8 mouse cellular contexts compared by ENCODE assay signal in genomic region chr9:121757835-121758814, GRCm38 (mm10). TPM values are rescaled to one million over a fixed set of nuclear protein-coding genes. Genes with fewer than 3 reads are reported as not detected.
DNase-seq lines count a peak whose midpoint lies in the region; ATAC-seq and TF ChIP-seq lines count a peak whose summit lies in the region.

No protein-coding gene starts in this region.

- peak; percentile 24 to 55 for DNase-seq in adrenal gland, adult (ENCODE audit: inconsistent age in 2 of 2, low spot score in 1 of 2)
- DNase-seq in adrenal gland, adult 2 months = no peak
- DNase-seq in thymus, adult 2 months = no peak
- no peak for DNase-seq in thymus, postnatal 4 days
- no peak for DNase-seq in thymus, postnatal 14 days
- no peak for DNase-seq in layer of hippocampus, postnatal 25 days (ENCODE audit: extremely low spot score in 1 of 2, low spot score in 1 of 2)

- peak overlapping the region; percentile 91 for H3K9ac ChIP-seq in hindbrain, embryonic 13.5 days
- H3K9ac ChIP-seq in midbrain, embryonic 15.5 days = peak overlapping the region; percentile 86

- peaks cover 19% of the 10 kb centered on the region for H3K27me3 ChIP-seq in thymus, adult 2 months (ENCODE audit: control insufficient read depth, insufficient read depth, low read length)
- no peaks in the 10 kb centered on the region for H3K27me3 ChIP-seq in hindbrain, embryonic 13.5 days
- no peaks in the 10 kb centered on the region for H3K27me3 ChIP-seq in midbrain, embryonic 15.5 days (replicated peaks)

- peaks cover 34% of the 10 kb centered on the region for H3K36me3 ChIP-seq in thymus, adult 2 months (ENCODE audit: control insufficient read depth, insufficient read depth, low read length)
- H3K36me3 ChIP-seq in hindbrain, embryonic 13.5 days = peaks cover 39% of the 10 kb centered on the region
- H3K36me3 ChIP-seq in midbrain, embryonic 15.5 days (replicated peaks) = peaks cover 18% of the 10 kb centered on the region

- no peaks in the 10 kb centered on the region for H3K9me3 ChIP-seq in hindbrain, embryonic 13.5 days
- H3K9me3 ChIP-seq in midbrain, embryonic 15.5 days = no peaks in the 10 kb centered on the region

- peak overlapping the region; percentile 89 for H3K4me2 ChIP-seq in hindbrain, embryonic 13.5 days
- peak overlapping the region; percentile 91 for H3K4me2 ChIP-seq in midbrain, embryonic 15.5 days

- TF ChIP-seq POLR2A in thymus, adult 2 months (IDR thresholded peaks at IDR 0.05; ENCODE audit: control insufficient read depth, extremely low read depth, insufficient read depth, low read length, poor library complexity) = 0 out of 2 replicates have a peak, but pooled peaks have one; percentile 4

- 68% methylated on average over 10 of the region's 10 CpGs for WGBS in thymus, adult 2 months
- WGBS in hindbrain, embryonic 13.5 days = 51% methylated on average over 10 of the region's 10 CpGs
- 57% methylated on average over 10 of the region's 10 CpGs for WGBS in midbrain, embryonic 15.5 days

- peaks cover 20% of the 10 kb centered on the region for H3K4me1 ChIP-seq in thymus, adult 2 months (replicated peaks; ENCODE audit: control insufficient read depth, insufficient read depth, low read length)
- peaks cover 44% of the 10 kb centered on the region for H3K4me1 ChIP-seq in hindbrain, embryonic 13.5 days (replicated peaks)
- peaks cover 39% of the 10 kb centered on the region for H3K4me1 ChIP-seq in midbrain, embryonic 15.5 days

- H3K27ac ChIP-seq in thymus, adult 2 months (ENCODE audit: control insufficient read depth, insufficient read depth, low read length) = no peak overlapping the region
- peak overlapping the region; percentile 91 for H3K27ac ChIP-seq in hindbrain, embryonic 13.5 days
- H3K27ac ChIP-seq in midbrain, embryonic 15.5 days = peak overlapping the region; percentile 85

- ATAC-seq in hindbrain, embryonic 13.5 days (ENCODE audit: low FRiP score) = no peak
- peak; percentile 0; the same call in 1 of the 2 replicates for ATAC-seq in midbrain, embryonic 15.5 days (replicated peaks)

- no peak for TF ChIP-seq CTCF in thymus, adult 2 months (IDR thresholded peaks at IDR 0.05; ENCODE audit: borderline replicate concordance, control insufficient read depth, extremely low read depth, insufficient read depth, low read length, poor library complexity)

- H3K4me3 ChIP-seq in thymus, adult 2 months (ENCODE audit: control insufficient read depth, insufficient read depth, low read length) = no peak overlapping the region
- peak overlapping the region; percentile 78 for H3K4me3 ChIP-seq in hindbrain, embryonic 13.5 days
- peak overlapping the region; percentile 90 for H3K4me3 ChIP-seq in midbrain, embryonic 15.5 days

RNA-seq across cellular contexts. Expression of gene Zfp651, which starts 1.0 kb away (rescaled TPM):
- 10 to 100 TPM; 26.6 to 49.7 TPM for total RNA-seq in adrenal gland, adult 2 months (2021)
- polyA plus RNA-seq in adrenal gland, adult 2 months (2012; rRNA removed) = 36.6 and 51.5 TPM in 2 replicates
- polyA plus RNA-seq in thymus, adult 2 months (2012; rRNA removed) = 6.9 and 12.2 TPM in 2 replicates
- 11.5 and 13.3 TPM in 2 replicates for polyA plus RNA-seq in hindbrain, embryonic 13.5 days (2015; fragmentation: Nextera tagmentation; extraction: Ambion mirVana)
- polyA plus RNA-seq in midbrain, embryonic 15.5 days (2015; fragmentation: Nextera tagmentation; extraction: Ambion mirVana) = 28.8 and 30.3 TPM in 2 replicates
- total RNA-seq in layer of hippocampus, postnatal 25 days (2021) = 100 to 1,000 TPM; 101 to 109 TPM

RNA-seq across cellular contexts. Expression of gene Klhl40, which starts 19.3 kb away (rescaled TPM):
- not detected for total RNA-seq in adrenal gland, adult 2 months (2021)
- polyA plus RNA-seq in adrenal gland, adult 2 months (2012; rRNA removed) = not detected in 2 replicates
- 0.89 and 0.93 TPM in 2 replicates for polyA plus RNA-seq in thymus, adult 2 months (2012; rRNA removed)
- polyA plus RNA-seq in hindbrain, embryonic 13.5 days (2015; fragmentation: Nextera tagmentation; extraction: Ambion mirVana) = 1.2 and 1.3 TPM in 2 replicates
- 1.6 and 1.9 TPM in 2 replicates for polyA plus RNA-seq in midbrain, embryonic 15.5 days (2015; fragmentation: Nextera tagmentation; extraction: Ambion mirVana)
- total RNA-seq in layer of hippocampus, postnatal 25 days (2021) = 1 to 10 TPM; 3.3 to 4.4 TPM

RNA-seq across cellular contexts. Expression of gene Hhatl, which starts 34.2 kb away (rescaled TPM):
- not detected for total RNA-seq in adrenal gland, adult 2 months (2021)
- polyA plus RNA-seq in adrenal gland, adult 2 months (2012; rRNA removed) = 0.13 and 0.17 TPM in 2 replicates
- polyA plus RNA-seq in thymus, adult 2 months (2012; rRNA removed) = 1.1 and 12.5 TPM in 2 replicates
- not detected in 2 replicates for polyA plus RNA-seq in hindbrain, embryonic 13.5 days (2015; fragmentation: Nextera tagmentation; extraction: Ambion mirVana)
- 0.09 TPM in 1 of 2 replicates, not detected in the other for polyA plus RNA-seq in midbrain, embryonic 15.5 days (2015; fragmentation: Nextera tagmentation; extraction: Ambion mirVana)
- 10 to 100 TPM; 15.1 to 15.5 TPM for total RNA-seq in layer of hippocampus, postnatal 25 days (2021)

RNA-seq across cellular contexts. Expression of gene Nktr, which starts 39.2 kb away (rescaled TPM):
- 10 to 100 TPM; 54.2 to 83.7 TPM for total RNA-seq in adrenal gland, adult 2 months (2021)
- 24.9 and 25.0 TPM in 2 replicates for polyA plus RNA-seq in adrenal gland, adult 2 months (2012; rRNA removed)
- 93.3 and 95.4 TPM in 2 replicates for polyA plus RNA-seq in thymus, adult 2 months (2012; rRNA removed)
- polyA plus RNA-seq in hindbrain, embryonic 13.5 days (2015; fragmentation: Nextera tagmentation; extraction: Ambion mirVana) = 64.6 and 67.4 TPM in 2 replicates
- polyA plus RNA-seq in midbrain, embryonic 15.5 days (2015; fragmentation: Nextera tagmentation; extraction: Ambion mirVana) = 51.0 and 52.1 TPM in 2 replicates
- 100 to 1,000 TPM in 1 of 2 experiments, 10 to 100 TPM in 1; 71.9 to 123 TPM for total RNA-seq in layer of hippocampus, postnatal 25 days (2021)

RNA-seq across cellular contexts. Expression of gene Ss18l2, which starts 48.0 kb away (rescaled TPM):
- 10 to 100 TPM; 45.8 to 47.7 TPM for total RNA-seq in adrenal gland, adult 2 months (2021)
- 18.6 and 20.3 TPM in 2 replicates for polyA plus RNA-seq in adrenal gland, adult 2 months (2012; rRNA removed)
- polyA plus RNA-seq in thymus, adult 2 months (2012; rRNA removed) = 18.2 and 28.4 TPM in 2 replicates
- 162 and 166 TPM in 2 replicates for polyA plus RNA-seq in hindbrain, embryonic 13.5 days (2015; fragmentation: Nextera tagmentation; extraction: Ambion mirVana)
- 139 and 149 TPM in 2 replicates for polyA plus RNA-seq in midbrain, embryonic 15.5 days (2015; fragmentation: Nextera tagmentation; extraction: Ambion mirVana)
- total RNA-seq in layer of hippocampus, postnatal 25 days (2021) = 10 to 100 TPM; 80.2 to 90.3 TPM

Comparison
In these comparisons a context has a peak if more than half of its experiments do, and no peak if none do; other contexts are left out.
1. DNase-seq: peak in adrenal gland, adult (2 of 2); none in adrenal gland, adult 2 months (single experiment), thymus, adult 2 months (single experiment), thymus, postnatal 4 days (single experiment), thymus, postnatal 14 days (single experiment) and layer of hippocampus, postnatal 25 days (0 of 2).